Mouse (Mus musculus): ENCODE data around the gene Mamdc2. TPM values are rescaled to one million over a fixed set of nuclear protein-coding genes. Genes with fewer than 3 reads are reported as not detected.

The Mamdc2 gene
- polyA plus RNA-seq, 1 experiment from 2014 or later, result 6.0 TPM

GRCm38 (mm10) chr19:23379752-23380504 is 68.3 kb downstream of the Mamdc2 start:
- Histone ChIP-seq H3K36me3 (no peaks in the 10 kb centered on the region), H3K4me1 (peaks cover 7% of the 10 kb centered on the region; the same call in 1 of the 2 replicates), H3K27ac (replicated peaks) (no peak overlapping the region), H3K9me3 (replicated peaks) (no peaks in the 10 kb centered on the region), H3K4me3 (replicated peaks) (no peak overlapping the region), H3K4me2 (replicated peaks) (no peak overlapping the region), H3K27me3 (no peaks in the 10 kb centered on the region), H3K9ac (no peak overlapping the region)
- ATAC-seq (ENCODE audit: insufficient number of reproducible peaks, low FRiP score, low TSS enrichment, low read depth), result no peak
- 78% methylated on average over 8 of the region's 8 CpGs for WGBS

- Histone ChIP-seq H3K27ac (replicated peaks) (no peak overlapping the region), H3K4me2 (replicated peaks) (no peak overlapping the region), H3K4me1 (peaks cover 7% of the 10 kb centered on the region; the same call in 1 of the 2 replicates), H3K36me3 (no peaks in the 10 kb centered on the region), H3K9me3 (replicated peaks) (no peaks in the 10 kb centered on the region), H3K4me3 (replicated peaks) (no peak overlapping the region), H3K27me3 (no peaks in the 10 kb centered on the region), H3K9ac (no peak overlapping the region)
- WGBS, result 49% methylated on average over 11 of the region's 11 CpGs
- no peak for ATAC-seq (ENCODE audit: insufficient number of reproducible peaks, low FRiP score, low TSS enrichment, low read depth)
These were observed 71.6 kb downstream of the Mamdc2 start for GRCm38 (mm10) chr19:23376536-23377201.

DNA sequence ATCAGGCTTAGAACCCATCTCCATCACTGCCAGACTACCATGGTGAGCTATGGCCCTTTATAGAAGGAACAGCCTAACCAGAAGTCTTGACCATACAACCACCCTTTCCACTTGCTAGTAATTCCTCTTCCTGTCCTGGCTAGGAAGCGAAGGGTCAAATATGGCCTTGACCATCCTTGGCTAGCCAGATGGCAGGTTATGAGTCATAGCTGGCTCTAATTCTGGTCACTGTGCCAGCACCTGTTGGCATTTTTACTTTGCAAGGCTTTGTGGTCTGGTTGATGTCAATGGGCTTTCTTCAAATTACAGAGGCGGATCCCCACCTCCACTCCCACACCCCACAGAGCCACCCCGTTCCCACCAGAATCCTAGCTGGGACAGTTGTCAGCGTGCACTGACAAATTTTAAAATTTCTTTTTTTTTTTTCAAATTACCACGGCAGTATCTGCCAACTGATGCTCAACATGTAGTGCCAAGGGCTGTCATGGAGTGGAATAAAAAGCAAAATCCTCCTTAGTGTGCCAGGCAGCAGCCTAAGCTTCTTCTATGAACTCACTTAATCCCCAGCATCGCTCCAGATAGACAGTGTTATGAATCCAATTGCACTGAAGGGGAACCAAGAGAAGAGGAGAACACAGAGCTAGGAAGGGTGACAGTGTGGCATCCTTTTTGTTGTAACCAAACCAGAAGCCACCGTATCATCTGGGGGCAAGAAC is 73.1 kb downstream of the Mamdc2 start:
- no peak for ATAC-seq (ENCODE audit: insufficient number of reproducible peaks, low FRiP score, low TSS enrichment, low read depth)
- WGBS, result 74% methylated on average over 7 of the region's 7 CpGs

GRCm38 (mm10) chr19:23373728-23374127 is 74.5 kb downstream of the Mamdc2 start:
- Histone ChIP-seq H3K4me1 (peaks cover 7% of the 10 kb centered on the region; the same call in 1 of the 2 replicates), H3K9me3 (replicated peaks) (no peaks in the 10 kb centered on the region), H3K27me3 (no peaks in the 10 kb centered on the region), H3K4me3 (replicated peaks) (no peak overlapping the region), H3K36me3 (no peaks in the 10 kb centered on the region), H3K9ac (no peak overlapping the region), H3K27ac (replicated peaks) (no peak overlapping the region), H3K4me2 (replicated peaks) (no peak overlapping the region)
- no peak for ATAC-seq (ENCODE audit: insufficient number of reproducible peaks, low FRiP score, low TSS enrichment, low read depth)
- 75% methylated on average over 9 of the region's 9 CpGs for WGBS

More for the DNA sequence above, 73.1 kb downstream of the Mamdc2 start:
- Histone ChIP-seq H3K9ac (no peak overlapping the region), H3K4me1 (peaks cover 7% of the 10 kb centered on the region; the same call in 1 of the 2 replicates), H3K27ac (replicated peaks) (no peak overlapping the region), H3K9me3 (replicated peaks) (no peaks in the 10 kb centered on the region), H3K4me2 (replicated peaks) (no peak overlapping the region), H3K4me3 (replicated peaks) (no peak overlapping the region), H3K36me3 (no peaks in the 10 kb centered on the region), H3K27me3 (no peaks in the 10 kb centered on the region)

- WGBS, result 48% methylated on average over 8 of the region's 8 CpGs
- Histone ChIP-seq H3K36me3 (no peaks in the 10 kb centered on the region), H3K4me2 (replicated peaks) (no peak overlapping the region), H3K4me1 (peaks cover 7% of the 10 kb centered on the region; the same call in 1 of the 2 replicates), H3K9ac (no peak overlapping the region), H3K27ac (replicated peaks) (no peak overlapping the region), H3K9me3 (replicated peaks) (no peaks in the 10 kb centered on the region), H3K4me3 (replicated peaks) (no peak overlapping the region), H3K27me3 (no peaks in the 10 kb centered on the region)
- no peak for ATAC-seq (ENCODE audit: insufficient number of reproducible peaks, low FRiP score, low TSS enrichment, low read depth)
These were observed 75.0 kb downstream of the Mamdc2 start for GRCm38 (mm10) chr19:23373287-23373686.

- ATAC-seq (ENCODE audit: insufficient number of reproducible peaks, low FRiP score, low TSS enrichment, low read depth), result no peak
- no peaks in the 10 kb centered on the region for H3K4me1 ChIP-seq
- no peaks in the 10 kb centered on the region for H3K9me3 ChIP-seq (replicated peaks)
- no peak overlapping the region for H3K4me3 ChIP-seq (replicated peaks)
- H3K9ac ChIP-seq, result no peak overlapping the region
- WGBS, result 85% methylated on average over 4 of the region's 4 CpGs
- no peaks in the 10 kb centered on the region for H3K36me3 ChIP-seq
- no peak overlapping the region for H3K27ac ChIP-seq (replicated peaks)
- H3K27me3 ChIP-seq, result no peaks in the 10 kb centered on the region
- H3K4me2 ChIP-seq (replicated peaks), result no peak overlapping the region
These were observed 79.0 kb downstream of the Mamdc2 start for GRCm38 (mm10) chr19:23369275-23369674.

DNA sequence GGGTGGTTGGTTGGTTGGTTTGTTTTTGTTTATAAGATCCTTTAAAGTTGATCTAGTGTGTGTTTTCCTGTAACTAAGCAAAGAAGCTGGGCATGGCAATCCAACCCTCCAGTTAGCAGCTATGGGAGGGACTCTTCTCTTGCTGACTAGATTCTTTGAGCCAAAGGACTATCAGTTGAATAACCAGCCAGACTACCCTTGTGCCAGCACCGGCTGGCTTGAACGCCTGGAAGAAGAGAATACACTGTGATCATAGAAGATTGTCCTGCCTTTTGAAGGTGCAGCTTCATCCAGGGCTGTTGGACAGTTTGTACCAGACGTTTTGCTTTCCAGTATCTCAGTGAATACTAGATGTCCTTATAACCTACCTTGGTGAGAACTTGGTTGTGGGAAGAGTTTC is 86.2 kb downstream of the Mamdc2 start:
- no peak overlapping the region for H3K9ac ChIP-seq
- WGBS, result 80% methylated on average over 3 of the region's 3 CpGs
- H3K4me1 ChIP-seq, result 0 out of 2 replicates have a peak, but pooled peaks cover 7% of the 10 kb centered on the region

GRCm38 (mm10) chr19:23361124-23361523 is 87.1 kb downstream of the Mamdc2 start:
- ATAC-seq (ENCODE audit: insufficient number of reproducible peaks, low FRiP score, low TSS enrichment, low read depth), result no peak
- peak overlapping the region; percentile 51; the same call in 1 of the 2 replicates for H3K27ac ChIP-seq (replicated peaks)
- H3K4me1 ChIP-seq, result 0 out of 2 replicates have a peak, but pooled peaks cover 7% of the 10 kb centered on the region
- H3K27me3 ChIP-seq, result no peaks in the 10 kb centered on the region
- 63% methylated on average over 4 of the region's 4 CpGs for WGBS
- H3K9me3 ChIP-seq (replicated peaks), result no peaks in the 10 kb centered on the region
- no peak overlapping the region for H3K4me3 ChIP-seq (replicated peaks)
- H3K9ac ChIP-seq, result no peak overlapping the region
- no peaks in the 10 kb centered on the region for H3K36me3 ChIP-seq
- H3K4me2 ChIP-seq (replicated peaks), result no peak overlapping the region

More for the DNA sequence above, 86.2 kb downstream of the Mamdc2 start:
- Histone ChIP-seq H3K27ac (replicated peaks) (no peak overlapping the region), H3K27me3 (no peaks in the 10 kb centered on the region), H3K9me3 (replicated peaks) (no peaks in the 10 kb centered on the region), H3K4me3 (replicated peaks) (no peak overlapping the region), H3K36me3 (no peaks in the 10 kb centered on the region), H3K4me2 (replicated peaks) (no peak overlapping the region)
- ATAC-seq (ENCODE audit: insufficient number of reproducible peaks, low FRiP score, low TSS enrichment, low read depth), result no peak

DNA sequence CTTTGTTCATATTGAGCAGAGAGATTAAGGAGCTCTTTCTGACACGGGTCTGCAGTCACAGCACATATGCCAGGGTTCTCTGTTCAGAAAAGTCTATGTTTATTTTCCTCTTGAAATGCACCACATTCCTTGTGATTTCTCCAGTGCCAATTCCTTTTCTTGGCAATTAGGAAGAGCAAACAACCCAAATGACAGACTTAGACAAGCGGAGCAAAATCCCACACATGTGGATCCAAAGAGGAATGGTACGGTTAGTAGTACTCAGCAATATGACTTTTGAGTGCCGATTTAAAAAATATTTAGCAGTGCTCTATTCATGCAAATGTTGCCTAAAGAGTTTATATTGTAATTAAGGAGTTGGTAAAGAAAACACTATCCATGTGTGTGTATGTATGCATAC is 87.7 kb downstream of the Mamdc2 start:
- no peak overlapping the region for H3K4me3 ChIP-seq (replicated peaks)
- H3K4me1 ChIP-seq, result 0 out of 2 replicates have a peak, but pooled peaks cover 7% of the 10 kb centered on the region
- no peaks in the 10 kb centered on the region for H3K36me3 ChIP-seq
- WGBS, result 46% methylated on average over 4 of the region's 4 CpGs
- peak overlapping the region; percentile 51; the same call in 1 of the 2 replicates for H3K27ac ChIP-seq (replicated peaks)
- H3K9ac ChIP-seq, result no peak overlapping the region
- H3K9me3 ChIP-seq (replicated peaks), result no peaks in the 10 kb centered on the region
- H3K4me2 ChIP-seq (replicated peaks), result no peak overlapping the region
- ATAC-seq (ENCODE audit: insufficient number of reproducible peaks, low FRiP score, low TSS enrichment, low read depth), result no peak
- H3K27me3 ChIP-seq, result no peaks in the 10 kb centered on the region

GRCm38 (mm10) chr19:23357253-23357652 is 91.0 kb downstream of the Mamdc2 start:
- no peak overlapping the region for H3K9ac ChIP-seq
- H3K27me3 ChIP-seq, result no peaks in the 10 kb centered on the region
- H3K4me1 ChIP-seq, result peaks cover 12% of the 10 kb centered on the region; the same call in 1 of the 2 replicates
- no peak overlapping the region for H3K27ac ChIP-seq (replicated peaks)
- no peaks in the 10 kb centered on the region for H3K36me3 ChIP-seq
- 88% methylated on average over 5 of the region's 5 CpGs for WGBS
- no peak for ATAC-seq (ENCODE audit: insufficient number of reproducible peaks, low FRiP score, low TSS enrichment, low read depth)
- no peaks in the 10 kb centered on the region for H3K9me3 ChIP-seq (replicated peaks)
- no peak overlapping the region for H3K4me2 ChIP-seq (replicated peaks)
- H3K4me3 ChIP-seq (replicated peaks), result no peak overlapping the region

- Histone ChIP-seq H3K27ac (replicated peaks) (no peak overlapping the region), H3K9ac (no peak overlapping the region), H3K9me3 (replicated peaks) (no peaks in the 10 kb centered on the region), H3K36me3 (no peaks in the 10 kb centered on the region), H3K4me3 (replicated peaks) (no peak overlapping the region), H3K4me1 (peaks cover 7% of the 10 kb centered on the region; the same call in 1 of the 2 replicates), H3K4me2 (replicated peaks) (no peak overlapping the region), H3K27me3 (no peaks in the 10 kb centered on the region)
- 68% methylated on average over 6 of the region's 6 CpGs for WGBS
- no peak for ATAC-seq (ENCODE audit: insufficient number of reproducible peaks, low FRiP score, low TSS enrichment, low read depth)
These were observed 93.5 kb downstream of the Mamdc2 start for GRCm38 (mm10) chr19:23354738-23355137.

Data from embryonic facial prominence, embryonic 15.5 days (tissue).